In the genomic region with DNA sequence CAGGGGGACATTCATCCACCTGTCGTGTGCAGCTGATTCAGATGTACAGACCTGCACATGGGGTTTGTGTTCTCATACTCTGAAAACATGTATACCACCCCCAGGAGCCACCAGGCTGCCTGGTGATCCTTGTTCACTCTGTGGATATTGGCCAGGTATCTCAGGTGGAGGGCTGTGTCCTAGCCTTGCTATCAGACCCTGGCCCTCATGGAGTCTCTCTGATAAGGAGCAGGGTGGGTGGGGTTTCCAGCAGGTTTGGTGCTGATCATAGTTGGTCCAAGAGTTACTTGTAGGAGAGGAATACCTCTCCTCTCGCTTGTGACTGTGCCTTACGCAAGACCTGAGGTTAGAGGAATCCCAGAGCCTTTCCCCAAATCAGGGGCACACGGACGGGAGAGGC, we compare ENCODE assay signal across 13 mouse cellular contexts. TPM values are rescaled to one million over a fixed set of nuclear protein-coding genes. Genes with fewer than 3 reads are reported as not detected.
"Had no signal": no experiment of that assay in that cellular context is flagged by ENCODE, and none has a peak within 500 bp of the region (broad histone marks: within the 10 kb centered on the region; RNA-seq: fewer than 3 reads in every experiment).

No protein-coding gene starts in this region.

- H3K4me3 ChIP-seq: kidney, embryonic 15.5 days; limb, embryonic 12.5 days; lung, embryonic 15.5 days; megakaryocyte, embryonic 14.5 days; midbrain, embryonic 15.5 days; neural tube, embryonic 12.5 days had no signal

- H3K27ac ChIP-seq: kidney, embryonic 15.5 days; limb, embryonic 12.5 days; lung, embryonic 15.5 days; macrophage; midbrain, embryonic 15.5 days; neural tube, embryonic 12.5 days had no signal

- H3K9me3 ChIP-seq: kidney, embryonic 15.5 days; limb, embryonic 12.5 days; lung, embryonic 15.5 days; midbrain, embryonic 15.5 days; neural tube, embryonic 12.5 days had no signal

- DNase-seq: kidney, adult 18-20 months; kidney, postnatal 14 days; lung, postnatal 14 days; right cerebral cortex, postnatal 4 days had no signal

- H3K4me2 ChIP-seq: kidney, embryonic 15.5 days; limb, embryonic 12.5 days; lung, embryonic 15.5 days; midbrain, embryonic 11.5 days; midbrain, embryonic 15.5 days; neural tube, embryonic 12.5 days had no signal

- H3K4me1 ChIP-seq: kidney, embryonic 15.5 days; limb, embryonic 12.5 days; lung, embryonic 15.5 days; midbrain, embryonic 15.5 days; neural tube, embryonic 12.5 days had no signal

- H3K27me3 ChIP-seq: kidney, embryonic 15.5 days; limb, embryonic 12.5 days; lung, embryonic 15.5 days; midbrain, embryonic 15.5 days; neural tube, embryonic 12.5 days had no signal

- ATAC-seq: midbrain, embryonic 15.5 days had no signal

- H3K9ac ChIP-seq: kidney, embryonic 15.5 days; limb, embryonic 12.5 days; lung, embryonic 15.5 days; midbrain, embryonic 15.5 days; neural tube, embryonic 12.5 days had no signal

RNA-seq across cellular contexts. Expression of a gene that starts 14.1 kb away (rescaled TPM):
- polyA plus RNA-seq: kidney, embryonic 15.5 days; limb, embryonic 12.5 days; lung, embryonic 15.5 days; macrophage; midbrain, embryonic 11.5 days; neural tube, embryonic 12.5 days; stomach, embryonic 16.5 days had no signal
